Comparison of ENCODE assay signal across 11 mouse cellular contexts in the genomic region with DNA sequence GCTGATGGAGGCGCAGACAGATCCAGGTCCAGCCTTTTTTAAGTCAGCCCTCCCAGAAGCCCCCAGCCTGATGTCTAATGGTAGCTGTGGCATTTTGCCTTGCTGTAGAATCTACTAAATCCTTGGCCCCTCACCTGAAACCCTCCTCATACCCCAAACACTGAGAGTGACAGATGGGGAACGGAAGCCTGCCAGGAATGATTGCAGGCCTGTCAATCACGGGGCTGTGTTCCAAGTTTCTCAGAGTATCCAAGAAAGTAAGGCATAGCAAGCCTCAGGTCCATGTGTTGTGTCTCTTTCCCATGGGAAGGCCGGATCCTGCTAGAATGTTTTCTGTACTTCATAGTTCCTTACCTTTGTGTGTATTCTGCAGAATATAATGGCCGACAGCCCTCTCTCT. TPM values are rescaled to one million over a fixed set of nuclear protein-coding genes. Genes with fewer than 3 reads are reported as not detected.
DNase-seq lines count a peak whose midpoint lies in the region; ATAC-seq and TF ChIP-seq lines count a peak whose summit lies in the region.
"Had no signal": no experiment of that assay in that cellular context is flagged by ENCODE, and none has a peak within 500 bp of the region (broad histone marks: within the 10 kb centered on the region; RNA-seq: fewer than 3 reads in every experiment).

No protein-coding gene starts in this region.

- no peak for TF ChIP-seq EP300 in heart, adult 2 months (IDR thresholded peaks at IDR 0.05; ENCODE audit: insufficient read depth, low read depth, low read length)
- no peak for TF ChIP-seq EP300 in CH12.LX (IDR thresholded peaks at IDR 0.05; ENCODE audit: low read length)

- dilution Hi-C loops in CH12.LX (cut with MboI; ENCODE audit: extremely low pct_ligation_motif_present, extremely low pct_unique_long_range_greater_than_20kb, low sequenced_read_pairs), result no loop called here

- intact Hi-C loops in heart, adult 2 months (cut with DNase I), result loop anchor here (2.0 kb wide), 1 partner anchor 47 kb away; a partner anchor contains a TSS

- no peak for TF ChIP-seq CTCF in heart, adult 2 months (IDR thresholded peaks at IDR 0.05)
- no peak for TF ChIP-seq CTCF in CH12.LX (conservative IDR thresholded peaks at IDR 0.05 in 1 of 2, IDR thresholded peaks at IDR 0.05 in 1 of 2; ENCODE audit: low read depth in 2 of 2, low read length in 2 of 2)

- TF ChIP-seq POLR2A in heart, adult 2 months (IDR thresholded peaks at IDR 0.05; ENCODE audit: insufficient read depth, low read depth, low read length), result no peak
- TF ChIP-seq POLR2A in CH12.LX (IDR thresholded peaks at IDR 0.05; ENCODE audit: low read depth, low read length), result no peak

- no peak overlapping the region for H3K27ac ChIP-seq in heart, embryonic 12.5 days (ENCODE audit: poor library complexity, severe bottlenecking)
- H3K27ac ChIP-seq in heart, adult 2 months, result no peak overlapping the region
- no peak overlapping the region for H3K27ac ChIP-seq in CH12.LX (ENCODE audit: insufficient read depth, low read depth)
- no peak overlapping the region for H3K27ac ChIP-seq in embryonic facial prominence, embryonic 15.5 days (replicated peaks)
- no peak overlapping the region for H3K27ac ChIP-seq in limb, embryonic 15.5 days

- no peak for ATAC-seq in heart, embryonic 12.5 days (ENCODE audit: insufficient number of reproducible peaks, low FRiP score)
- no peak for ATAC-seq in embryonic facial prominence, embryonic 15.5 days (ENCODE audit: insufficient number of reproducible peaks, low FRiP score, low TSS enrichment, low read depth)
- no peak for ATAC-seq in limb, embryonic 15.5 days (ENCODE audit: insufficient number of reproducible peaks, low FRiP score, low TSS enrichment, low read depth)

- no peaks in the 10 kb centered on the region for H3K9me3 ChIP-seq in heart, embryonic 12.5 days (replicated peaks)
- no peaks in the 10 kb centered on the region for H3K9me3 ChIP-seq in CH12.LX (replicated peaks; ENCODE audit: low read length)
- H3K9me3 ChIP-seq in embryonic facial prominence, embryonic 15.5 days (replicated peaks), result no peaks in the 10 kb centered on the region
- H3K9me3 ChIP-seq in limb, embryonic 15.5 days, result no peaks in the 10 kb centered on the region
- H3K9me3 ChIP-seq: embryonic facial prominence, embryonic 12.5 days had no signal

- H3K36me3 ChIP-seq in heart, embryonic 12.5 days, result peaks cover 12% of the 10 kb centered on the region
- peaks cover 6% of the 10 kb centered on the region; the same call in 1 of the 2 replicates for H3K36me3 ChIP-seq in heart, adult 2 months (ENCODE audit: control insufficient read depth, insufficient read depth, low read length)
- H3K36me3 ChIP-seq in CH12.LX (replicated peaks in 1 of 2; ENCODE audit: control insufficient read depth in 1 of 2, insufficient read depth in 1 of 2, low read length in 1 of 2), result peaks cover 3 to 11% of the 10 kb centered on the region in 2 experiments
- H3K36me3 ChIP-seq in embryonic facial prominence, embryonic 15.5 days, result no peaks in the 10 kb centered on the region
- H3K36me3 ChIP-seq in limb, embryonic 15.5 days, result peaks cover 3% of the 10 kb centered on the region; the same call in 1 of the 2 replicates

- peak overlapping the region; percentile 81; the same call in 1 of the 2 replicates for H3K4me3 ChIP-seq in heart, embryonic 12.5 days
- H3K4me3 ChIP-seq in heart, adult 2 months, result no peak overlapping the region; the same call in 1 of the 2 replicates
- peak overlapping the region in 1 of 3 experiments; percentile 97 for H3K4me3 ChIP-seq in CH12.LX (replicated peaks in 1 of 3; ENCODE audit: low read depth in 2 of 3, low read length in 2 of 3, poor library complexity in 1 of 3)
- H3K4me3 ChIP-seq in embryonic facial prominence, embryonic 15.5 days (replicated peaks), result peak overlapping the region; percentile 89; the same call in 1 of the 2 replicates
- H3K4me3 ChIP-seq in limb, embryonic 15.5 days, result peak overlapping the region; percentile 85; the same call in 1 of the 2 replicates

- TF ChIP-seq RAD21 in CH12.LX (IDR thresholded peaks at IDR 0.05; ENCODE audit: low read depth, low read length), result no peak

- peaks cover 10% of the 10 kb centered on the region; the same call in 1 of the 2 replicates for H3K27me3 ChIP-seq in heart, embryonic 12.5 days (replicated peaks)
- no peaks in the 10 kb centered on the region; the same call in 1 of the 2 replicates for H3K27me3 ChIP-seq in heart, adult 2 months (ENCODE audit: control insufficient read depth, insufficient read depth, low read length)
- no peaks in the 10 kb centered on the region for H3K27me3 ChIP-seq in CH12.LX (replicated peaks)
- no peaks in the 10 kb centered on the region for H3K27me3 ChIP-seq in embryonic facial prominence, embryonic 15.5 days
- H3K27me3 ChIP-seq in limb, embryonic 15.5 days, result no peaks in the 10 kb centered on the region
- H3K27me3 ChIP-seq: embryonic facial prominence, embryonic 12.5 days had no signal

- WGBS in heart, embryonic 12.5 days, result 69% methylated on average over 5 of the region's 5 CpGs
- WGBS in heart, adult 2 months, result 88% methylated on average over 5 of the region's 5 CpGs
- 67% methylated on average over 5 of the region's 5 CpGs for WGBS in embryonic facial prominence, embryonic 15.5 days
- 76% methylated on average over 5 of the region's 5 CpGs for WGBS in limb, embryonic 15.5 days

- H3K4me1 ChIP-seq in heart, embryonic 12.5 days (replicated peaks), result peaks cover 39% of the 10 kb centered on the region
- H3K4me1 ChIP-seq in heart, adult 2 months (ENCODE audit: control insufficient read depth, insufficient read depth, low read length), result peaks cover 4% of the 10 kb centered on the region
- peaks cover 6 to 24% of the 10 kb centered on the region in 2 experiments; a peak in 3 of 4 replicates for H3K4me1 ChIP-seq in CH12.LX (ENCODE audit: control insufficient read depth in 1 of 2, insufficient read depth in 2 of 2)
- H3K4me1 ChIP-seq in embryonic facial prominence, embryonic 15.5 days, result peaks cover 34% of the 10 kb centered on the region
- H3K4me1 ChIP-seq in limb, embryonic 15.5 days, result peaks cover 35% of the 10 kb centered on the region

- peaks cover 2% of the 10 kb centered on the region for H3K79me2 ChIP-seq in heart, adult 2 months (replicated peaks; ENCODE audit: control insufficient read depth, insufficient read depth, low read length)
- H3K79me2 ChIP-seq in CH12.LX (replicated peaks; ENCODE audit: control insufficient read depth, extremely low read depth, insufficient read depth, poor library complexity, severe bottlenecking), result peaks cover 32% of the 10 kb centered on the region

- DNase-seq in heart, adult 2 months, result no peak
- no peak for DNase-seq in CH12.LX (ENCODE audit: extremely low read depth)
- no peak for DNase-seq in spleen, postnatal 10 days (ENCODE audit: low spot score in 2 of 2)
- DNase-seq in left cerebral cortex, adult 8-10 months (ENCODE audit: low spot score in 2 of 2), result no peak
- DNase-seq in embryo, embryonic 9.5 days (ENCODE audit: extremely low spot score), result no peak
- DNase-seq: adrenal gland, postnatal 14 days had no signal

- in situ Hi-C loops in CH12.LX (cut with MboI; ENCODE audit: low pct_ligation_motif_present, low pct_unique_long_range_greater_than_20kb, low sequenced_read_pairs), result loop anchor here (5.0 to 10.0 kb wide), 2 partner anchors 78 to 145 kb away; no protein-coding TSS in a partner anchor

- H3K4me2 ChIP-seq in heart, embryonic 12.5 days, result peak overlapping the region; percentile 98
- H3K4me2 ChIP-seq in CH12.LX (ENCODE audit: insufficient read depth, low read depth, poor library complexity, severe bottlenecking), result peak overlapping the region; percentile 52; the same call in 1 of the 2 replicates
- peak overlapping the region; percentile 98; the same call in 1 of the 2 replicates for H3K4me2 ChIP-seq in embryonic facial prominence, embryonic 15.5 days (replicated peaks)
- 0 out of 2 replicates have a peak overlapping the region, but pooled peaks have one; percentile 83 for H3K4me2 ChIP-seq in limb, embryonic 15.5 days

- no peak overlapping the region for H3K9ac ChIP-seq in heart, embryonic 12.5 days
- H3K9ac ChIP-seq in heart, adult 2 months (ENCODE audit: low read depth, low read length), result no peak overlapping the region
- H3K9ac ChIP-seq in CH12.LX (ENCODE audit: insufficient read depth, low read depth), result no peak overlapping the region
- no peak overlapping the region for H3K9ac ChIP-seq in embryonic facial prominence, embryonic 15.5 days
- H3K9ac ChIP-seq in limb, embryonic 15.5 days, result no peak overlapping the region

RNA-seq across cellular contexts. Expression of a gene that starts 1.0 kb away (rescaled TPM):
- polyA plus RNA-seq in heart, embryonic 12.5 days (2016; fragmentation: Nextera tagmentation; extraction: Ambion mirVana), result 7.4 and 7.9 TPM in 2 replicates
- total RNA-seq in heart, adult 2 months (2021), result 1 to 10 TPM; 4.7 to 5.8 TPM
- polyA plus RNA-seq in heart, adult 2 months (2012; rRNA removed), result 4.0 and 5.1 TPM in 2 replicates
- total RNA-seq in CH12.LX (2012; rRNA removed) (7.4 and 8.0 TPM in 2 replicates), CH12.LX (2014; rRNA removed) (3.6 and 4.5 TPM in 2 replicates)
- polyA plus RNA-seq in CH12.LX (2012; ENCODE audit: insufficient read length, low read depth), result 2.5 and 2.7 TPM in 2 replicates
- polyA plus RNA-seq in embryonic facial prominence, embryonic 15.5 days (2015; fragmentation: Nextera tagmentation; extraction: Ambion mirVana), result 9.6 TPM in 2 replicates
- 7.6 and 8.3 TPM in 2 replicates for polyA plus RNA-seq in limb, embryonic 15.5 days (2015; fragmentation: Nextera tagmentation; extraction: Ambion mirVana)
- total RNA-seq in left cerebral cortex, adult 8-10 months (2022), result 10 to 100 TPM; 20.1 to 23.6 (median 21.6) TPM

RNA-seq across cellular contexts. Expression of a gene that starts 3.4 kb away (rescaled TPM):
- 0.46 and 0.67 TPM in 2 replicates for polyA plus RNA-seq in heart, embryonic 12.5 days (2016; fragmentation: Nextera tagmentation; extraction: Ambion mirVana)
- total RNA-seq in heart, adult 2 months (2021), result not detected
- polyA plus RNA-seq in heart, adult 2 months (2012; rRNA removed), result not detected in 2 replicates
- total RNA-seq in CH12.LX (2012; rRNA removed), result not detected in 2 replicates
- total RNA-seq in CH12.LX (2014; rRNA removed), result not detected in 2 replicates
- polyA plus RNA-seq in CH12.LX (2012; ENCODE audit: insufficient read length, low read depth), result 0.20 TPM in 1 of 2 replicates, not detected in the other
- polyA plus RNA-seq in embryonic facial prominence, embryonic 15.5 days (2015; fragmentation: Nextera tagmentation; extraction: Ambion mirVana), result 1.2 and 1.4 TPM in 2 replicates
- 0.77 and 0.82 TPM in 2 replicates for polyA plus RNA-seq in limb, embryonic 15.5 days (2015; fragmentation: Nextera tagmentation; extraction: Ambion mirVana)
- under 1 TPM in 2 of 4 experiments, not detected in 2; 0.34 to 0.58 TPM for total RNA-seq in left cerebral cortex, adult 8-10 months (2022)
- total RNA-seq: heart, postnatal 25 days had no signal

RNA-seq across cellular contexts. Expression of a gene that starts 47.6 kb away (rescaled TPM):
- 110 and 119 TPM in 2 replicates for polyA plus RNA-seq in heart, embryonic 12.5 days (2016; fragmentation: Nextera tagmentation; extraction: Ambion mirVana)
- total RNA-seq in heart, adult 2 months (2021), result 100 to 1,000 TPM; 168 to 170 TPM
- polyA plus RNA-seq in heart, adult 2 months (2012; rRNA removed), result 28.7 and 38.2 TPM in 2 replicates
- total RNA-seq in CH12.LX (2012; rRNA removed) (84.2 and 86.1 TPM in 2 replicates), CH12.LX (2014; rRNA removed) (36.6 and 58.4 TPM in 2 replicates)
- polyA plus RNA-seq in CH12.LX (2012; ENCODE audit: insufficient read length, low read depth), result 141 and 194 TPM in 2 replicates
- polyA plus RNA-seq in embryonic facial prominence, embryonic 15.5 days (2015; fragmentation: Nextera tagmentation; extraction: Ambion mirVana), result 82.6 and 87.1 TPM in 2 replicates
- 78.9 and 90.0 TPM in 2 replicates for polyA plus RNA-seq in limb, embryonic 15.5 days (2015; fragmentation: Nextera tagmentation; extraction: Ambion mirVana)
- total RNA-seq in left cerebral cortex, adult 8-10 months (2022), result 10 to 100 TPM; 34.0 to 46.9 (median 39.1) TPM

RNA-seq across cellular contexts. Expression of a gene that starts 57.8 kb away (rescaled TPM):
- 0.83 and 1.1 TPM in 2 replicates for polyA plus RNA-seq in heart, embryonic 12.5 days (2016; fragmentation: Nextera tagmentation; extraction: Ambion mirVana)
- under 1 TPM; 0.86 to 0.96 TPM for total RNA-seq in heart, adult 2 months (2021)
- 0.12 and 0.56 TPM in 2 replicates for polyA plus RNA-seq in heart, adult 2 months (2012; rRNA removed)
- total RNA-seq in CH12.LX (2012; rRNA removed) (0.08 and 0.38 TPM in 2 replicates), CH12.LX (2014; rRNA removed) (not detected in 2 replicates)
- 0.14 TPM in 1 of 2 replicates, not detected in the other for polyA plus RNA-seq in CH12.LX (2012; ENCODE audit: insufficient read length, low read depth)
- 1.1 and 1.6 TPM in 2 replicates for polyA plus RNA-seq in embryonic facial prominence, embryonic 15.5 days (2015; fragmentation: Nextera tagmentation; extraction: Ambion mirVana)
- polyA plus RNA-seq in limb, embryonic 15.5 days (2015; fragmentation: Nextera tagmentation; extraction: Ambion mirVana), result 0.98 and 1.2 TPM in 2 replicates
- total RNA-seq in left cerebral cortex, adult 8-10 months (2022), result 1 to 10 TPM; 1.5 to 2.4 (median 1.9) TPM
